Comparison of ENCODE assay signal across 31 mouse cellular contexts in genomic region chr3:79016830-79017229, GRCm38 (mm10).
A peak's percentile ranks its signal among the peaks of the same experiment; 100 is the strongest.
DNase-seq lines count a peak whose midpoint lies in the region; ATAC-seq and TF ChIP-seq lines count a peak whose summit lies in the region.
"Had no signal": no experiment of that assay in that cellular context is flagged by ENCODE, and none has a peak within 500 bp of the region (broad histone marks: within the 10 kb centered on the region; RNA-seq: fewer than 3 reads in every experiment).

No protein-coding gene starts in this region.

- no peak overlapping the region for H3K4me3 ChIP-seq in kidney, postnatal 0 days (replicated peaks; ENCODE audit: low read depth, low read length)
- H3K4me3 ChIP-seq in kidney, embryonic 15.5 days (replicated peaks): no peak overlapping the region
- H3K4me3 ChIP-seq in E14TG2a.4 (replicated peaks; ENCODE audit: low read length) (no peak overlapping the region), G1E (ENCODE audit: low read depth, low read length) (peak overlapping the region; percentile 41; the same call in 1 of the 2 replicates)
- no peak overlapping the region for H3K4me3 ChIP-seq in midbrain, embryonic 11.5 days (ENCODE audit: low read depth, low read length)
- H3K4me3 ChIP-seq: embryonic facial prominence, embryonic 13.5 days; heart, embryonic 12.5 days; hindbrain, embryonic 13.5 days; limb, embryonic 12.5 days; midbrain, embryonic 15.5 days; neural tube, embryonic 15.5 days had no signal

- H3K9ac ChIP-seq in kidney, postnatal 0 days (ENCODE audit: low read depth, low read length): no peak overlapping the region
- no peak overlapping the region for H3K9ac ChIP-seq in kidney, embryonic 15.5 days
- no peak overlapping the region for H3K9ac ChIP-seq in midbrain, embryonic 11.5 days (ENCODE audit: low read length)
- H3K9ac ChIP-seq: embryonic facial prominence, embryonic 13.5 days; heart, embryonic 12.5 days; hindbrain, embryonic 13.5 days; limb, embryonic 12.5 days; liver, postnatal 0 days; midbrain, embryonic 15.5 days; neural tube, embryonic 15.5 days had no signal

- no peak for DNase-seq in kidney, postnatal 0 days (ENCODE audit: low spot score)
- DNase-seq in G1E (ENCODE audit: low spot score): no peak
- no peak for DNase-seq in brain, embryonic 14.5 days (ENCODE audit: low read depth)
- DNase-seq in embryo, embryonic 9.5 days (ENCODE audit: extremely low spot score): no peak
- DNase-seq in midbrain, embryonic 11.5 days (ENCODE audit: low spot score, missing footprints): no peak
- DNase-seq: adrenal gland, adult 8-10 months; cerebellum, adult 8-10 months; cerebellum, postnatal 36 days; embryo, embryonic 11 days; gastrocnemius, postnatal 25 days; heart, adult 11 months; heart, postnatal 4 days; kidney, adult 9 months; kidney, postnatal 25 days; liver, postnatal 0 days; lung, postnatal 10 days; retina, postnatal 1 day; right cerebral cortex, postnatal 14 days; thymus, postnatal 4 days had no signal

- no peaks in the 10 kb centered on the region for H3K4me1 ChIP-seq in kidney, postnatal 0 days (replicated peaks; ENCODE audit: insufficient read depth, low read length)
- no peaks in the 10 kb centered on the region for H3K4me1 ChIP-seq in kidney, embryonic 15.5 days
- H3K4me1 ChIP-seq in E14TG2a.4 (replicated peaks; ENCODE audit: low read depth, low read length) (no peaks in the 10 kb centered on the region), G1E (ENCODE audit: insufficient read depth, low read depth, low read length) (peaks cover 27% of the 10 kb centered on the region)
- no peaks in the 10 kb centered on the region for H3K4me1 ChIP-seq in midbrain, embryonic 11.5 days (ENCODE audit: control insufficient read depth, insufficient read depth, low read length)
- H3K4me1 ChIP-seq: embryonic facial prominence, embryonic 13.5 days; heart, embryonic 12.5 days; hindbrain, embryonic 13.5 days; limb, embryonic 12.5 days; midbrain, embryonic 15.5 days; neural tube, embryonic 15.5 days had no signal

- H3K27ac ChIP-seq in kidney, postnatal 0 days: no peak overlapping the region
- H3K27ac ChIP-seq in kidney, embryonic 15.5 days: no peak overlapping the region
- no peak overlapping the region for H3K27ac ChIP-seq in midbrain, embryonic 11.5 days (ENCODE audit: low read depth, low read length)
- H3K27ac ChIP-seq: embryonic facial prominence, embryonic 13.5 days; hindbrain, embryonic 13.5 days; limb, embryonic 12.5 days; macrophage; midbrain, embryonic 15.5 days; neural tube, embryonic 15.5 days had no signal

- TF ChIP-seq CTCF in kidney, postnatal 0 days (IDR thresholded peaks at IDR 0.05; ENCODE audit: low read depth): peak; percentile 8; the same call in 1 of the 2 replicates
- peak; percentile 39 for TF ChIP-seq CTCF in E14TG2a.4 (conservative IDR thresholded peaks at IDR 0.05; ENCODE audit: low read length)
- TF ChIP-seq CTCF in G1E (IDR thresholded peaks at IDR 0.05; ENCODE audit: low read depth, low read length): no peak
- TF ChIP-seq CTCF in brain, embryonic 14.5 days (IDR thresholded peaks at IDR 0.05; ENCODE audit: borderline replicate concordance, extremely low read depth, insufficient read depth, insufficient read length): 0 out of 2 replicates have a peak, but pooled peaks have one; percentile 2

- ATAC-seq in kidney, postnatal 0 days (replicated peaks; ENCODE audit: low FRiP score, low read depth): no peak
- no peak for ATAC-seq in kidney, embryonic 15.5 days (replicated peaks; ENCODE audit: low FRiP score)
- ATAC-seq in G1E (ENCODE audit: extremely low read depth, insufficient number of reproducible peaks, low FRiP score, poor library complexity, severe bottlenecking): no peak
- ATAC-seq in midbrain, embryonic 11.5 days (ENCODE audit: low FRiP score): no peak
- ATAC-seq: activated CD4-positive, CD25-positive, alpha-beta regulatory T cell, adult 4 months; intestine, postnatal 0 days; liver, postnatal 0 days; midbrain, embryonic 15.5 days had no signal

- no peaks in the 10 kb centered on the region for H3K27me3 ChIP-seq in kidney, postnatal 0 days (ENCODE audit: insufficient read depth, low read length)
- H3K27me3 ChIP-seq in kidney, embryonic 15.5 days: no peaks in the 10 kb centered on the region
- H3K27me3 ChIP-seq in E14TG2a.4 (ENCODE audit: insufficient read depth, low read length) (no peaks in the 10 kb centered on the region), G1E (ENCODE audit: insufficient read depth, low read length) (no peaks in the 10 kb centered on the region)
- H3K27me3 ChIP-seq in midbrain, embryonic 11.5 days (ENCODE audit: control insufficient read depth, insufficient read depth, low read length): no peaks in the 10 kb centered on the region
- H3K27me3 ChIP-seq: embryonic facial prominence, embryonic 13.5 days; heart, embryonic 12.5 days; hindbrain, embryonic 13.5 days; limb, embryonic 12.5 days; midbrain, embryonic 15.5 days; neural tube, embryonic 15.5 days had no signal

- WGBS in kidney, postnatal 0 days: 88% methylated on average over 9 of the region's 9 CpGs
- 84% methylated on average over 9 of the region's 9 CpGs for WGBS in kidney, embryonic 15.5 days
- 84% methylated on average over 9 of the region's 9 CpGs for WGBS in midbrain, embryonic 11.5 days

- H3K9me3 ChIP-seq in kidney, postnatal 0 days (replicated peaks; ENCODE audit: low read length): no peaks in the 10 kb centered on the region
- H3K9me3 ChIP-seq in kidney, embryonic 15.5 days (replicated peaks): no peaks in the 10 kb centered on the region
- H3K9me3 ChIP-seq in E14TG2a.4 (ENCODE audit: low read length) (no peaks in the 10 kb centered on the region), G1E (replicated peaks) (peaks cover 11% of the 10 kb centered on the region)
- H3K9me3 ChIP-seq in midbrain, embryonic 11.5 days (ENCODE audit: control insufficient read depth, low read length): no peaks in the 10 kb centered on the region
- H3K9me3 ChIP-seq: embryonic facial prominence, embryonic 13.5 days; hindbrain, embryonic 13.5 days; limb, embryonic 12.5 days; midbrain, embryonic 15.5 days; neural tube, embryonic 15.5 days had no signal

- no peak for TF ChIP-seq POLR2A in brain, embryonic 14.5 days (IDR thresholded peaks at IDR 0.05; ENCODE audit: borderline replicate concordance, extremely low read depth, insufficient read depth, insufficient read length, poor library complexity, severe bottlenecking)

- H3K4me2 ChIP-seq in kidney, postnatal 0 days (ENCODE audit: low read length): no peak overlapping the region
- no peak overlapping the region for H3K4me2 ChIP-seq in kidney, embryonic 15.5 days
- no peak overlapping the region for H3K4me2 ChIP-seq in midbrain, embryonic 11.5 days
- H3K4me2 ChIP-seq: embryonic facial prominence, embryonic 13.5 days; heart, embryonic 12.5 days; hindbrain, embryonic 13.5 days; limb, embryonic 12.5 days; liver, embryonic 11.5 days; midbrain, embryonic 15.5 days; neural tube, embryonic 15.5 days had no signal

- H3K36me3 ChIP-seq in kidney, postnatal 0 days (ENCODE audit: insufficient read depth, low read length): no peaks in the 10 kb centered on the region
- H3K36me3 ChIP-seq in kidney, embryonic 15.5 days: no peaks in the 10 kb centered on the region
- H3K36me3 ChIP-seq in E14TG2a.4 (ENCODE audit: insufficient read depth, low read length) (no peaks in the 10 kb centered on the region), G1E (replicated peaks) (no peaks in the 10 kb centered on the region)
- no peaks in the 10 kb centered on the region for H3K36me3 ChIP-seq in midbrain, embryonic 11.5 days (ENCODE audit: control insufficient read depth, insufficient read depth, low read length)
- H3K36me3 ChIP-seq: embryonic facial prominence, embryonic 13.5 days; heart, embryonic 12.5 days; hindbrain, embryonic 13.5 days; limb, embryonic 12.5 days; midbrain, embryonic 15.5 days; neural tube, embryonic 15.5 days had no signal
